Mouse (Mus musculus) hindbrain, embryonic 14.5 days (tissue): Measurements from ENCODE around the gene Avpi1. TPM values are rescaled to one million over a fixed set of nuclear protein-coding genes. Genes with fewer than 3 reads are reported as not detected.

Source experiments
- ATAC-seq: fragments of 200-750 bp; cut with Nextera tagmentation; 2 replicates; pipeline ENCODE4 v1.8.0; 2017; ENCODE audit warnings: moderate number of reproducible peaks, mild to moderate bottlenecking, moderate TSS enrichment, moderate library complexity; ENCODE audit not compliant: low FRiP score
- DNase-seq: peaks from one replicate; pipeline ENCODE4 v3.0.0-alpha.2; 2015; ENCODE audit warnings: low spot score
- H3K27ac ChIP-seq: fragments of 300-500 bp; sonication (generic); 2 replicates; pipeline ENCODE4 v1.5.1; 2014; ENCODE audit warnings: mild to moderate bottlenecking, moderate library complexity
- H3K27me3 ChIP-seq: fragments of 300-500 bp; sonication (generic); 2 replicates; pipeline ENCODE4 v1.6.1; 2014; ENCODE audit warnings: mild to moderate bottlenecking, low read length, mixed read lengths; ENCODE audit not compliant: control insufficient read depth, insufficient read depth
- H3K36me3 ChIP-seq: fragments of 300-500 bp; sonication (generic); replicated peaks from 2 replicates; pipeline ENCODE4 v1.6.1; 2014; ENCODE audit not compliant: control insufficient read depth, insufficient read depth
- H3K4me1 ChIP-seq: fragments of 300-500 bp; sonication (generic); replicated peaks from 2 replicates; pipeline ENCODE4 v1.6.1; 2014; ENCODE audit warnings: antibody characterized with exemption, low read length, mixed read lengths; ENCODE audit not compliant: control insufficient read depth, insufficient read depth
- H3K4me2 ChIP-seq: fragments of 300-500 bp; sonication (generic); replicated peaks from 2 replicates; pipeline ENCODE4 v1.6.1; 2014; ENCODE audit warnings: mild to moderate bottlenecking, moderate library complexity
- H3K4me3 ChIP-seq: fragments of 300-500 bp; sonication (generic); replicated peaks from 2 replicates; pipeline ENCODE4 v1.5.1; 2014; ENCODE audit warnings: mild to moderate bottlenecking, low read length
- H3K9ac ChIP-seq: fragments of 300-500 bp; sonication (generic); 2 replicates; pipeline ENCODE4 v1.6.1; 2014
- H3K9me3 ChIP-seq: fragments of 300-500 bp; sonication (generic); 2 replicates; pipeline ENCODE4 v1.6.1; 2016; ENCODE audit warnings: low read length; ENCODE audit not compliant: control insufficient read depth
- WGBS: fragments of 180-500 bp; shearing (Covaris S2); extraction: QIAGEN DNeasy Blood & Tissue Kit; methylation state at CpG from one replicate; pipeline ENCODE4 v1.1.7; 2014; 5-methylcytosine and 5-hydroxymethylcytosine counted together
- polyA plus RNA-seq: library from polyadenylated mRNA; unstranded; fragments of >200 nt; fragmentation: Nextera tagmentation; extraction: Ambion mirVana; gene quantifications from 2 replicates; pipeline ENCODE4 v1.2.1, GENCODE M21; 2014

The Avpi1 gene
- polyA plus RNA-seq, 1 experiment from 2014 or later: 7.9 TPM

DNA sequence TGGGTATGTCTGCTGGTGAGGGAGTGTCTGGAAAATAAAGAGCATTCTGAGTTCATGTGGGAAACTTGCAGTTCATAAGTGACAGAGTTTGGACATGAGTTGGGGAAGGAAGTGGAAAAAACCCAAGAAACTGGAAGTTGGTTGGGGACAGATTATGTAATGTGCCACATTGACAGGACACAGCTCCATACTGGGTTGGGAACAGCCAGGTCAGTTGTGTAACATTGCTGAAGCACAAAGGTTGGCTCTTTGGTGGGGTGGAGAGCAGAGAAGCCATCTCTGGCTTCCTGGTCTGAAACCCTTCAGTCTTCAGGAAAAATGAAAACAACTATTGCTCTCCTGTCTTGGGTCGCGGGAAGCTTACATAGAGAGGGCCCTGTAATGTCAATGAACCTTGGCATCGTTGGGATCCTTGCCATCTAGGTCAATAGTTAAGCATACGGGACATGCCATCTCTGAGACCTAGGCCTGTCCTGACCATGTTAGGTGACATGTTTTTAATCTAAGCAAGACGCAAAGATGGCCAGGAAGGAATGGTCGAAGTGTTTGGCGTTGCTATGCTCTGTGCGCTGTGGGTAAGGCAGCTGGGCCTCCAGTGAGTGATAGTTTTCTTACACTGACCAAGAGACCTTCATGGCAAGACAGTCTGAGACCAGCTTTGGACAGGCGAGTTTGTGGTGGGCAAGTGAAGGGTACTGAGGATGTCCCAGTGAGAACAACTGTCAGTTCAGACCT, 17.6 kb upstream of the Avpi1 start:
- H3K9me3 ChIP-seq: no peaks in the 10 kb centered on the region
- ATAC-seq (peak; percentile 5; the same call in 1 of the 2 replicates), DNase-seq (no peak)
- peaks cover 13% of the 10 kb centered on the region; the same call in 1 of the 2 replicates for H3K4me1 ChIP-seq
- H3K4me2 ChIP-seq: peak overlapping the region; percentile 92; the same call in 1 of the 2 replicates
- H3K4me3 ChIP-seq: no peak overlapping the region
- no peak overlapping the region for H3K27ac ChIP-seq
- H3K27me3 ChIP-seq: peaks cover 31% of the 10 kb centered on the region
- H3K9ac ChIP-seq: no peak overlapping the region
- H3K36me3 ChIP-seq: no peaks in the 10 kb centered on the region
- WGBS: 88% methylated on average over 9 of the region's 9 CpGs

GRCm38 (mm10) chr19:42145731-42146130, 16.9 kb upstream of the Avpi1 start:
- Histone ChIP-seq H3K4me1 (peaks cover 13% of the 10 kb centered on the region; the same call in 1 of the 2 replicates), H3K9me3 (no peaks in the 10 kb centered on the region), H3K4me2 (no peak overlapping the region), H3K36me3 (no peaks in the 10 kb centered on the region), H3K27me3 (peaks cover 31% of the 10 kb centered on the region), H3K9ac (no peak overlapping the region), H3K27ac (no peak overlapping the region), H3K4me3 (no peak overlapping the region)
- DNase-seq (no peak), ATAC-seq (no peak)
- 94% methylated on average over 2 of the region's 2 CpGs for WGBS

DNA sequence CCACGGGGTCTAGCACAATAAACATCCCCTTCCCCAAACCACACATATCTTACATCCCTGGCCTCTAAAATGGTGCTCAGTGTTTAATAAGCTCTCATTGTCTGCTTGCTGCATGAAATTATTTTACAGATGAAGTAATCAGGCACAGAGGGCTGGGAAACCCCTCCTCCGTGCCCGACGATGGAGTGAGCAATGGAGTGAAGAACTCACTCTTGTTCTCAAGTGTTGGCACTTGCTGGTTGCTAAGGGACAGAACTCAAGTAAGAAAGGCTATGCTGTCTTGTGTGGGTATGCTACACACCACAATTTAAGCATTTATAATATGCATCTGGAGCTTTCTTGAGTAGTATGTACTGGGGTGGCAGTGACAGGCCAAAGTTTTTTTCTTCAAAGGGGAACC, 16.4 kb upstream of the Avpi1 start:
- Histone ChIP-seq H3K4me3 (no peak overlapping the region), H3K27me3 (peaks cover 31% of the 10 kb centered on the region), H3K9me3 (no peaks in the 10 kb centered on the region), H3K27ac (no peak overlapping the region), H3K4me1 (peaks cover 13% of the 10 kb centered on the region; the same call in 1 of the 2 replicates), H3K4me2 (no peak overlapping the region), H3K9ac (no peak overlapping the region), H3K36me3 (no peaks in the 10 kb centered on the region)
- DNase-seq (no peak), ATAC-seq (no peak)
- 64% methylated on average over 4 of the region's 4 CpGs for WGBS

DNA sequence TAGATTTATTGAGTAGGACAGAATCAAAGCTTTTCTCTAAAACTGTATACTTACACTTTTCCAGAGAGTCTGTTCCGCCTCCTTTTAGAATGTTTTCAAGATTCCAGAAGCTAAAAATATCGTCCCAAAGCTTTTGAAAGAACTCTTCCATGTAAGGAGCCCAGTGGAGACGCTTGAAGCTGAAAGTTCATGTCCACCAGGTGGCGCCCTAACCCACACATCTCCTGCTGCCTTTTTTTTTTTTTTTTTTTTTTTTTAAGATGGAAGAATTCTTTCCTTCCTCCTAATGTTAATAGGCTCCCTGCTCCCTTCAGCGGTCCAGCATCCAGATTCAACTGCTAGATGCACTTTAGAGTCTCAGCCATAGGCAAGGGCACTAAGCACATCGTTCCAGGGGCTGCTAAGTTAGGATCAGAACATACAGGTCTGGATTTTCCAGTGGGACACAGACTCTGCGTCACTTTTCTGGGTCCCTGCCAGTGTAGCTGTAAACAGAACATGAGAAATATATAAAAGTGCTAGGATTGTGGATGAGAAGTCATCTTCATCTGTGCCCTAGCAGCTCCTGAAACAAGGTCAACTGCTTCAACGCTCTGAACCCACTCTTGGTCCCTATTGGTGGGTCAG, 15.8 kb upstream of the Avpi1 start:
- 29% methylated on average over 8 of the region's 8 CpGs for WGBS

GRCm38 (mm10) chr19:42144067-42144466, 15.2 kb upstream of the Avpi1 start:
- Histone ChIP-seq H3K27me3 (peaks cover 27% of the 10 kb centered on the region), H3K36me3 (no peaks in the 10 kb centered on the region), H3K4me2 (no peak overlapping the region), H3K4me1 (peaks cover 13% of the 10 kb centered on the region; the same call in 1 of the 2 replicates), H3K9ac (no peak overlapping the region), H3K4me3 (no peak overlapping the region), H3K27ac (no peak overlapping the region), H3K9me3 (no peaks in the 10 kb centered on the region)
- 52% methylated on average over 6 of the region's 6 CpGs for WGBS
- no peak for ATAC-seq
- DNase-seq: no peak

More for the DNA sequence above, 15.8 kb upstream of the Avpi1 start:
- Histone ChIP-seq H3K4me3 (no peak overlapping the region), H3K4me2 (no peak overlapping the region), H3K27me3 (peaks cover 31% of the 10 kb centered on the region), H3K9me3 (no peaks in the 10 kb centered on the region), H3K4me1 (peaks cover 13% of the 10 kb centered on the region; the same call in 1 of the 2 replicates), H3K36me3 (no peaks in the 10 kb centered on the region), H3K27ac (no peak overlapping the region), H3K9ac (no peak overlapping the region)
- ATAC-seq (no peak), DNase-seq (peak; percentile 86)

DNA sequence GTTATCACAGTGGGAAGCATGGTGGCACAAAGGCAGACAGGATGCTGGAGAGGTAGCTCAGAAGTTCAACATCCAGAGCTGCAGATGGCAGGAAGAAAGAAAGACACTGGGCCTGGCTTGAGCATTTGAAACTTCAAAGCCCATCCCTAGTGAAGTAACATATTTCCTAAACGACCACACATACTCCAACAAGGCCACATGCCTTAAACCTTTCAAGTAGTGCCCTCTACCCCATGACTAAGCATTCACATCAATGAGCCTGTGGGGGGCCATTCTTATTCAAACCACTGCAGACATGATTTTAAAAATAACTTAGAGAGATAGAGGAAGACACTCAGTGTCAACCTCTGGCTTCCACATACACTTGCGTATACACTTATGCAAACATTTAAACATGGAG, 13.9 kb upstream of the Avpi1 start:
- no peak overlapping the region for H3K27ac ChIP-seq
- no peak overlapping the region for H3K4me3 ChIP-seq
- H3K4me2 ChIP-seq: no peak overlapping the region
- H3K4me1 ChIP-seq: peaks cover 2% of the 10 kb centered on the region; the same call in 1 of the 2 replicates
- H3K27me3 ChIP-seq: peaks cover 14% of the 10 kb centered on the region; the same call in 1 of the 2 replicates
- no peak for DNase-seq
- no peaks in the 10 kb centered on the region for H3K9me3 ChIP-seq
- no peak for ATAC-seq
- WGBS: 76% methylated on average over 2 of the region's 2 CpGs
- no peaks in the 10 kb centered on the region for H3K36me3 ChIP-seq
- H3K9ac ChIP-seq: no peak overlapping the region

DNA sequence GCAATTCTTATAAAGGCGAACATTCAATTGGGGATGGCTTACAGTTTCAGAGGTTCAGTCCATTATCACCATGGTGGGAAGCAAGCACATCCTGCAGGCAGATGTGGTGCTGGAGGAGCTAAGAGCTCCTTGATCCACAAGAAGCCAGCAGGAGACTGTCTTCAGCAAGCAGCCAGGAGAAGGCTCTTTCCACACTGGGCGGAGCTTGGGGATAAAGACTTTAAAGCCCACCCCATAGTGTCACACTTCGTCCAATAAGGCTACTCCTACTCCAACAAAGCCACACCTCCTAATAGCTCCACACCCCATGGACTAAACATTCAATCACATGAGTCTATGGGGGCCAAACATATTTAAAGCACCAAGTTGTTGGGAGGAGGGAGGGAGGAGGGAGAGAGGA, 13.1 kb upstream of the Avpi1 start:
- ATAC-seq: no peak
- Histone ChIP-seq H3K4me2 (no peak overlapping the region), H3K27me3 (peaks cover 12% of the 10 kb centered on the region; the same call in 1 of the 2 replicates), H3K36me3 (no peaks in the 10 kb centered on the region), H3K9ac (no peak overlapping the region), H3K27ac (no peak overlapping the region), H3K4me1 (no peaks in the 10 kb centered on the region; the same call in 1 of the 2 replicates), H3K9me3 (no peaks in the 10 kb centered on the region), H3K4me3 (no peak overlapping the region)
- 77% methylated on average over 3 of the region's 3 CpGs for WGBS
- DNase-seq: no peak

DNA sequence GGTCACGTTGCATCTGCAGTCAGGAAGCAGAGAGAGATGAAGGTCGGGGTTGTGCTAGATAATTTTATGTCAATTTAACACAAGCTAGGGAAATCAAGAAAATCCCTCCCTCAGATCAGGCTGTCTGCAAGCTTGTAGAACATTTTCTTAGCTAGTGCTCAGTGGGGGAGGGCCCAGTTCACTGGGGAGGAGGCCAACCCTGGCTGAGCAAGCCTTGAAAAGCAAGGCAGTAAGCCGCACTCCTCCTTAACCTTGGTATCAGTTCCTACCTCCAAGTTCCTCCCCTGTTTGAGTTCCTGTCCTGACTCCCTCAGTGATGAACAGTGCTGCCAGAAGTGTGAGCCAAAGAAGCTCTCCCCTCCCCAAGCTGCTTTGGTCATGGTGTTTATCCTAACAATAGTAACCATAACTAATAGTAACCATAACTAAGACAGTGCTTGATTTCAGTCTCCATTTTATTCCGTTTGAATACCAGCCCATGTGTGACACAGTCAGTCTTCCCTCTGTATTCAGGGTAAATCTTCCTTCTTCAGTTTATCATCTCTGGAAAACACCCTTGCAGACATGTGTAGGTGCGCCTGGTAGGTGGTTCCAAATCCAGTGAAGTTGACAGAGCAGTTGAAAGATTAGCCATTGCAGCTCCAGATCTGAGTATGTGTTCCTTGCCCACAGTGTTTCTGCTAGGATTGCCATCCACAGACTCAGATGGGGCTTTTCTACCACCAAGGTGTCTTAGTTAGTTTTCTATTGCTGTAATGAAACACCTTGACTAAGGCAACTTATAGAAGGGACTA, 11.1 kb upstream of the Avpi1 start:
- Histone ChIP-seq H3K36me3 (no peaks in the 10 kb centered on the region), H3K9ac (no peak overlapping the region), H3K9me3 (no peaks in the 10 kb centered on the region), H3K4me3 (no peak overlapping the region), H3K27ac (no peak overlapping the region), H3K4me2 (no peak overlapping the region), H3K27me3 (no peaks in the 10 kb centered on the region), H3K4me1 (no peaks in the 10 kb centered on the region)
- WGBS: 87% methylated on average over 5 of the region's 5 CpGs
- DNase-seq (no peak), ATAC-seq (no peak)
